Mouse (Mus musculus) testis, adult 2 months (tissue): ENCODE measurements around the gene AF067061.

Experiments used
- CTCF ChIP-seq: fragments of 200-500 bp; IDR thresholded peaks from 2 replicates; pipeline ENCODE4 v1.5.1; 2012; ENCODE audit warnings: low read depth, mild to moderate bottlenecking, inconsistent platforms, low read length, moderate library complexity; ENCODE audit not compliant: control insufficient read depth, insufficient read depth, insufficient replicate concordance
- POLR2A ChIP-seq: fragments of 200-500 bp; IDR thresholded peaks from 2 replicates; pipeline ENCODE4 v1.6.1; 2012; ENCODE audit warnings: low read depth, mild to moderate bottlenecking, inconsistent platforms, low read length, moderate library complexity; ENCODE audit not compliant: control insufficient read depth

- TF ChIP-seq CTCF (no peak), POLR2A (no peak)
Measured at GRCm38 (mm10) chr13:120278784-120279183, 15.9 kb downstream of the AF067061 start.
